Mouse (Mus musculus) erythroblast, embryonic 14.5 days (primary cell): ENCODE data around the gene Dcxr.

Source experiments
- GATA1 ChIP-seq: IDR thresholded peaks from 2 replicates; pipeline ENCODE4 v1.6.1; 2012; ENCODE audit warnings: low read length, inconsistent platforms, mixed read lengths
- TAL1 ChIP-seq: IDR thresholded peaks from 3 replicates; pipeline ENCODE4 v1.6.1; 2012; ENCODE audit warnings: low read length, inconsistent platforms, mixed read lengths

DNA sequence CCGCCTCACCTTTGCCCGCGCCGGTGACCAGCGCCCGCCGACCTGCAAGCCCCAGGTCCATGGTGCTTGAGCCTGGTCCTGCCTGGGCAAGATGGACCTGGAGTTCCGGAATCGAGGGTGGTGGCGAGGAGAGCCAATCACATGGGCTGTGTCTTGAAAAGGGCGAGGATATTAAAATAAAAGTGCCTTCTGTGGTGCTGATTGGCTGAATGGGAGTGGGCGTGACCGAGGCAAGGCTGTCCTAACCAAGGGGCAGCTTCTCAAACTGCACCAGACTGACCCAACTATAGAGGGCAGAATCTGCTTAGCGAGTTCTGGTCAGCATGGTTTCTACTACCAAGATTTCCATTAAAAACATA lies at the start of gene Dcxr:
- TF ChIP-seq TAL1 (no peak), GATA1 (no peak)
